Mouse (Mus musculus): ENCODE measurements around the gene 4930451I11Rik.

DNA sequence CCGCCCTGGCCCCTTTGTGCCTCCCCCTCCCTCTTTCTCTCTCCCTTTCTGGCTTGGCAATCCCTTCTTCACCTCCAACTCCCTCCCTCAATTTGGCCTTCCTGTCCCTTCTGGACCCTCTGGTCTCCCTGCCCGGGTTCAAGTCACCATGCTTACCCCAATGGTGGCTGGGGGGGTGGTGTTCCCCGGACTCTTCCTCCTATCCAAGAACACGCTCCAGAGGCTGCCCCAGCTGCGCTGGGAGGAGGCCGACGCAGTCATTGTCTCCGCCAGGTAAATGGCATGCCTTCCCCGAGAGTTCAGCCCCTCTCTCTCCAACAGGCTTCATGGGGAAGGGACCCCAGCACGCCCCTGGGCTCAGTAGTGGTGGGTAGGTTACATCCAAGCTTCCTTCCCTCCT is 7.5 kb downstream of the 4930451I11Rik start:
- no peak for TF ChIP-seq CTCF (IDR thresholded peaks at IDR 0.05; ENCODE audit: borderline replicate concordance, insufficient read depth, low read length)
- no peak for TF ChIP-seq POLR2A (IDR thresholded peaks at IDR 0.05; ENCODE audit: low read depth, low read length)

All from embryonic fibroblast, embryonic 13.5 days (primary cell).